Mouse (Mus musculus) cerebellum, adult 2 months (tissue): ENCODE measurements around the gene Surf6.

ENCODE experiments used
- CTCF ChIP-seq: fragments of 200-500 bp; IDR thresholded peaks from 2 replicates; pipeline ENCODE4 v1.5.1; 2011; ENCODE audit warnings: low read depth, mild to moderate bottlenecking, control low read depth, low read length, moderate library complexity, borderline replicate concordance; ENCODE audit not compliant: insufficient read depth
- POLR2A ChIP-seq: fragments of 200-500 bp; IDR thresholded peaks from 2 replicates; pipeline ENCODE4 v1.6.1; 2011; ENCODE audit warnings: low read length, control low read depth, borderline replicate concordance; ENCODE audit not compliant: insufficient read depth

DNA sequence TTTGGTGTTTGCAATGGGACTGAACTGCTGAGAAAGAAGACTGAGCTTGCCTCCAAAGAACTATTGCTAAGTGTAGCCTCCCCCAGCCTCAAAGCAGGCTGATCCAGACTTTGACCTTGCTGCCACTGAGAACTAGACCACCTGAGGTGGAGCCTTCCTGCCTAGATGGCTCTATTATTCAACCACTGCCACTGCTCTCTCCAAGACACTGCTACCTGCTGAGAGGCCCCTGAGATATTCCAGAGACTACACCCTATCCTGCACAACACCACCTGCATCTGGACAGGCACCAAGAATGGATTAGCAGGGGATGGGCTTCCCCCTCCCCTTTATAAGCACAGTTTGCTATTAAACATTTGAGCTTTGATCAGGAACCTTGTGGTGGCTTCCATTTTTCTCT is 24.1 kb downstream of the Surf6 start:
- TF ChIP-seq CTCF (no peak), POLR2A (no peak)
